In the genomic region with DNA sequence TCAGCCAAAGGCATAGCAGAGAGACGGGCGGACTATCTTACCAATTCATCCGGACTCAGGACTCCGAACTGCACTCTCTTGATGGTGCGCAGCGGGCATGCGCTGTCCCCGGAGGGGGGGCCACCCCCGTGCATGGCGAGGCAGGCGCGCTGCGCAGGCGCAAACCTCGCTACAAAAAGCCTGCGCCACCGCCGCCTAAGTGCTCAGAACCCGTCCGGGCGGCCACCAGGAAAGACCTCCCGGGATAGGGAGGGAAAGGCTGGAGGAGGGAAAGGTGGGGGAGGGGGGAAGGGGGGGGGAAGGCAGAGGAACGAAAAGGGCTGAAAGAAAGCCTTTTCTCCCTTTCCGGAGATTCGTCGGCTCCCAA, we compare ENCODE assay signal across 8 mouse cellular contexts. TPM values are rescaled to one million over a fixed set of nuclear protein-coding genes. Genes with fewer than 3 reads are reported as not detected.
DNase-seq lines count a peak whose midpoint lies in the region; ATAC-seq lines count a peak whose summit lies in the region.

No protein-coding gene starts in this region.

- peak overlapping the region; percentile 88 for H3K4me2 ChIP-seq in heart, embryonic 16.5 days (ENCODE audit: low read depth, low read length)
- H3K4me2 ChIP-seq in liver, embryonic 15.5 days, result peak overlapping the region; percentile 93
- H3K4me2 ChIP-seq in neural tube, embryonic 12.5 days (replicated peaks), result peak overlapping the region; percentile 74

- H3K4me3 ChIP-seq in forebrain, embryonic 10.5 days, result peak overlapping the region; percentile 66
- H3K4me3 ChIP-seq in heart, embryonic 16.5 days (ENCODE audit: low read length), result peak overlapping the region; percentile 78
- peak overlapping the region; percentile 70 for H3K4me3 ChIP-seq in liver, embryonic 15.5 days (replicated peaks)
- peak overlapping the region; percentile 55 for H3K4me3 ChIP-seq in neural tube, embryonic 12.5 days

- peak; percentile 91 for DNase-seq in c-Kit-negative CD71-positive TER-119-positive erythroid progenitor cells, embryonic 14.5 days (ENCODE audit: low read depth, low spot score)
- peak; percentile 88 for DNase-seq in forebrain, embryonic 10.5 days (ENCODE audit: extremely low spot score, low spot score)
- DNase-seq in kidney, postnatal 36 days, result peak; percentile 97 to 99
- peak; percentile 86 for DNase-seq in telencephalon, adult 2 months (ENCODE audit: low read depth, low spot score)

- H3K9me3 ChIP-seq in forebrain, embryonic 10.5 days, result no peaks in the 10 kb centered on the region
- no peaks in the 10 kb centered on the region for H3K9me3 ChIP-seq in heart, embryonic 16.5 days (replicated peaks; ENCODE audit: control insufficient read depth, low read length)
- H3K9me3 ChIP-seq in liver, embryonic 15.5 days (replicated peaks), result no peaks in the 10 kb centered on the region
- H3K9me3 ChIP-seq in neural tube, embryonic 12.5 days, result no peaks in the 10 kb centered on the region

- peaks cover 13% of the 10 kb centered on the region for H3K36me3 ChIP-seq in forebrain, embryonic 10.5 days (replicated peaks)
- H3K36me3 ChIP-seq in heart, embryonic 16.5 days (ENCODE audit: control insufficient read depth, insufficient read depth), result no peaks in the 10 kb centered on the region
- H3K36me3 ChIP-seq in liver, embryonic 15.5 days (replicated peaks), result peaks cover 15% of the 10 kb centered on the region; the same call in 1 of the 2 replicates
- no peaks in the 10 kb centered on the region for H3K36me3 ChIP-seq in neural tube, embryonic 12.5 days

- peak overlapping the region; percentile 82 for H3K9ac ChIP-seq in heart, embryonic 16.5 days (ENCODE audit: low read length)
- peak overlapping the region; percentile 81 for H3K9ac ChIP-seq in liver, embryonic 15.5 days
- H3K9ac ChIP-seq in neural tube, embryonic 12.5 days, result peak overlapping the region; percentile 84

- under 1% methylated on average over 26 of the region's 26 CpGs for WGBS in forebrain, embryonic 10.5 days
- under 1% methylated on average over 26 of the region's 26 CpGs for WGBS in heart, embryonic 16.5 days
- under 1% methylated on average over 26 of the region's 26 CpGs for WGBS in liver, embryonic 15.5 days (ENCODE audit: insufficient replicate concordance)
- WGBS in neural tube, embryonic 12.5 days, result under 1% methylated on average over 26 of the region's 26 CpGs

- H3K4me1 ChIP-seq in forebrain, embryonic 10.5 days, result peaks cover 61% of the 10 kb centered on the region
- peaks cover 39% of the 10 kb centered on the region for H3K4me1 ChIP-seq in heart, embryonic 16.5 days (ENCODE audit: control insufficient read depth, insufficient read depth, low read length)
- H3K4me1 ChIP-seq in liver, embryonic 15.5 days (replicated peaks), result peaks cover 60% of the 10 kb centered on the region
- H3K4me1 ChIP-seq in neural tube, embryonic 12.5 days, result peaks cover 47% of the 10 kb centered on the region

- H3K27me3 ChIP-seq in forebrain, embryonic 10.5 days (ENCODE audit: poor library complexity, severe bottlenecking), result no peaks in the 10 kb centered on the region
- no peaks in the 10 kb centered on the region for H3K27me3 ChIP-seq in heart, embryonic 16.5 days (ENCODE audit: control insufficient read depth, insufficient read depth, low read length)
- no peaks in the 10 kb centered on the region for H3K27me3 ChIP-seq in liver, embryonic 15.5 days
- H3K27me3 ChIP-seq in neural tube, embryonic 12.5 days (replicated peaks), result no peaks in the 10 kb centered on the region

- peak overlapping the region; percentile 97 for H3K27ac ChIP-seq in forebrain, embryonic 10.5 days
- peak overlapping the region; percentile 99 for H3K27ac ChIP-seq in heart, embryonic 16.5 days (ENCODE audit: low read length)
- H3K27ac ChIP-seq in liver, embryonic 15.5 days (replicated peaks), result peak overlapping the region; percentile 95
- peak overlapping the region; percentile 97 for H3K27ac ChIP-seq in neural tube, embryonic 12.5 days

- peak; percentile 47 for ATAC-seq in CD4-positive, CD25-positive, alpha-beta regulatory T cell, adult 4 months
- ATAC-seq in heart, embryonic 16.5 days (replicated peaks; ENCODE audit: extremely low read depth, insufficient read depth, low FRiP score), result peak; percentile 86
- ATAC-seq in liver, embryonic 15.5 days (ENCODE audit: insufficient read depth), result peak; percentile 79
- ATAC-seq in neural tube, embryonic 12.5 days (ENCODE audit: low FRiP score, low read depth), result peak; percentile 85

RNA-seq across cellular contexts. Expression of a gene that starts 0.4 kb away (rescaled TPM):
- 10 to 100 TPM; 25.6 to 36.0 TPM for polyA plus RNA-seq in CD4-positive, CD25-positive, alpha-beta regulatory T cell, adult 4 months (2017; shearing (Covaris generic))
- 32.9 and 34.5 TPM in 2 replicates for polyA plus RNA-seq in forebrain, embryonic 10.5 days (2016; fragmentation: Nextera tagmentation; extraction: Ambion mirVana)
- polyA plus RNA-seq in heart, embryonic 16.5 days (2015; fragmentation: Nextera tagmentation; extraction: Ambion mirVana), result 13.8 and 16.9 TPM in 2 replicates
- polyA plus RNA-seq in liver, embryonic 15.5 days (2015; fragmentation: Nextera tagmentation; extraction: Ambion mirVana), result 10.2 and 10.4 TPM in 2 replicates
- 28.5 and 31.2 TPM in 2 replicates for polyA plus RNA-seq in neural tube, embryonic 12.5 days (2016; fragmentation: Nextera tagmentation; extraction: Ambion mirVana)

RNA-seq across cellular contexts. Expression of a gene that starts 3.7 kb away (rescaled TPM):
- not detected for polyA plus RNA-seq in CD4-positive, CD25-positive, alpha-beta regulatory T cell, adult 4 months (2017; shearing (Covaris generic))
- polyA plus RNA-seq in forebrain, embryonic 10.5 days (2016; fragmentation: Nextera tagmentation; extraction: Ambion mirVana), result 0.14 TPM in 1 of 2 replicates, not detected in the other
- 0.16 and 0.18 TPM in 2 replicates for polyA plus RNA-seq in heart, embryonic 16.5 days (2015; fragmentation: Nextera tagmentation; extraction: Ambion mirVana)
- polyA plus RNA-seq in liver, embryonic 15.5 days (2015; fragmentation: Nextera tagmentation; extraction: Ambion mirVana), result not detected in 2 replicates
- not detected in 2 replicates for polyA plus RNA-seq in neural tube, embryonic 12.5 days (2016; fragmentation: Nextera tagmentation; extraction: Ambion mirVana)

RNA-seq across cellular contexts. Expression of a gene that starts 7.6 kb away (rescaled TPM):
- 10 to 100 TPM; 11.2 to 11.8 TPM for polyA plus RNA-seq in CD4-positive, CD25-positive, alpha-beta regulatory T cell, adult 4 months (2017; shearing (Covaris generic))
- polyA plus RNA-seq in forebrain, embryonic 10.5 days (2016; fragmentation: Nextera tagmentation; extraction: Ambion mirVana), result 0.46 and 0.77 TPM in 2 replicates
- 3.6 TPM in 2 replicates for polyA plus RNA-seq in heart, embryonic 16.5 days (2015; fragmentation: Nextera tagmentation; extraction: Ambion mirVana)
- 0.43 and 0.92 TPM in 2 replicates for polyA plus RNA-seq in liver, embryonic 15.5 days (2015; fragmentation: Nextera tagmentation; extraction: Ambion mirVana)
- polyA plus RNA-seq in neural tube, embryonic 12.5 days (2016; fragmentation: Nextera tagmentation; extraction: Ambion mirVana), result 2.3 and 2.4 TPM in 2 replicates

RNA-seq across cellular contexts. Expression of a gene that starts 37.7 kb away (rescaled TPM):
- 1 to 10 TPM; 2.9 to 4.5 TPM for polyA plus RNA-seq in CD4-positive, CD25-positive, alpha-beta regulatory T cell, adult 4 months (2017; shearing (Covaris generic))
- 1.0 and 1.5 TPM in 2 replicates for polyA plus RNA-seq in forebrain, embryonic 10.5 days (2016; fragmentation: Nextera tagmentation; extraction: Ambion mirVana)
- 5.8 and 6.0 TPM in 2 replicates for polyA plus RNA-seq in heart, embryonic 16.5 days (2015; fragmentation: Nextera tagmentation; extraction: Ambion mirVana)
- polyA plus RNA-seq in liver, embryonic 15.5 days (2015; fragmentation: Nextera tagmentation; extraction: Ambion mirVana), result 0.84 and 1.3 TPM in 2 replicates
- polyA plus RNA-seq in neural tube, embryonic 12.5 days (2016; fragmentation: Nextera tagmentation; extraction: Ambion mirVana), result 5.3 and 5.8 TPM in 2 replicates

RNA-seq across cellular contexts. Expression of a gene that starts 43.6 kb away (rescaled TPM):
- polyA plus RNA-seq in CD4-positive, CD25-positive, alpha-beta regulatory T cell, adult 4 months (2017; shearing (Covaris generic)), result not detected
- polyA plus RNA-seq in forebrain, embryonic 10.5 days (2016; fragmentation: Nextera tagmentation; extraction: Ambion mirVana), result 0.73 TPM in 2 replicates
- polyA plus RNA-seq in heart, embryonic 16.5 days (2015; fragmentation: Nextera tagmentation; extraction: Ambion mirVana), result 2.2 and 3.0 TPM in 2 replicates
- 0.16 and 0.18 TPM in 2 replicates for polyA plus RNA-seq in liver, embryonic 15.5 days (2015; fragmentation: Nextera tagmentation; extraction: Ambion mirVana)
- polyA plus RNA-seq in neural tube, embryonic 12.5 days (2016; fragmentation: Nextera tagmentation; extraction: Ambion mirVana), result 4.1 and 5.6 TPM in 2 replicates

Comparison
In these comparisons a context has a peak if more than half of its experiments do, and no peak if none do; other contexts are left out.
1. Peak in every context shown above with its lines: DNase-seq, ATAC-seq, H3K4me3 ChIP-seq and H3K27ac ChIP-seq.